Mouse (Mus musculus) brown adipose tissue, adult 24 weeks (tissue): Measurements from ENCODE around the gene Atxn2l. TPM values are rescaled to one million over a fixed set of nuclear protein-coding genes. Genes with fewer than 3 reads are reported as not detected.

Experiments
- H3K27ac ChIP-seq: fragments of 200-500 bp; replicated peaks from 2 replicates; pipeline ENCODE4 v1.5.1; 2012; ENCODE audit warnings: low read depth, mild to moderate bottlenecking, low read length
- H3K4me1 ChIP-seq: fragments of 200-500 bp; 2 replicates; pipeline ENCODE4 v1.6.1; 2012; ENCODE audit warnings: low read length, mixed read lengths; ENCODE audit not compliant: control insufficient read depth, insufficient read depth, insufficient read length
- H3K4me3 ChIP-seq: fragments of 200-500 bp; 2 replicates; pipeline ENCODE4 v1.5.1; 2012; ENCODE audit warnings: low read depth, mild to moderate bottlenecking, low read length, moderate library complexity; ENCODE audit not compliant: insufficient read depth
- polyA plus RNA-seq: library from polyadenylated mRNA; stranded (reverse); fragments of >200 nt; gene quantifications from 2 replicates; pipeline ENCODE4 v1.2.4, GENCODE M21; 2012; ENCODE audit not compliant: missing spikeins, insufficient read depth, insufficient read length

Atxn2l gene
- polyA plus RNA-seq, result 21.4 and 27.7 TPM in 2 replicates

- H3K4me1 ChIP-seq, result no peaks in the 10 kb centered on the region
- H3K27ac ChIP-seq, result peak within 1 kb of the TSS; percentile 82
- peak within 1 kb of the TSS; percentile 84 for H3K4me3 ChIP-seq
These were observed at the start of gene Atxn2l for GRCm38 (mm10) chr7:126503273-126503878. Gene Atxn2l, minus strand, starts transcription at chr7:126503437.

- no peak overlapping the region for H3K27ac ChIP-seq
- no peaks in the 10 kb centered on the region for H3K4me1 ChIP-seq
- H3K4me3 ChIP-seq, result no peak overlapping the region
These were observed 42.4 kb upstream of the Atxn2l start for GRCm38 (mm10) chr7:126545631-126546030.

GRCm38 (mm10) chr7:126541661-126542060, 38.4 kb upstream of the Atxn2l start:
- H3K4me1 ChIP-seq, result no peaks in the 10 kb centered on the region
- no peak overlapping the region for H3K4me3 ChIP-seq
- no peak overlapping the region for H3K27ac ChIP-seq

- Histone ChIP-seq H3K27ac (no peak overlapping the region), H3K4me1 (no peaks in the 10 kb centered on the region)
These were observed 34.8 kb upstream of the Atxn2l start for GRCm38 (mm10) chr7:126537820-126538585.

GRCm38 (mm10) chr7:126536466-126536865, 33.2 kb upstream of the Atxn2l start:
- no peak overlapping the region for H3K27ac ChIP-seq
- H3K4me3 ChIP-seq, result no peak overlapping the region

More at GRCm38 (mm10) chr7:126537820-126538585, 34.8 kb upstream of the Atxn2l start:
- H3K4me3 ChIP-seq, result no peak overlapping the region

GRCm38 (mm10) chr7:126535766-126536165, 32.5 kb upstream of the Atxn2l start:
- H3K4me3 ChIP-seq, result peak overlapping the region; percentile 58
- H3K4me1 ChIP-seq, result no peaks in the 10 kb centered on the region

More at GRCm38 (mm10) chr7:126536466-126536865, 33.2 kb upstream of the Atxn2l start:
- H3K4me1 ChIP-seq, result no peaks in the 10 kb centered on the region

GRCm38 (mm10) chr7:126533434-126533833, 30.2 kb upstream of the Atxn2l start:
- no peak overlapping the region for H3K27ac ChIP-seq
- H3K4me1 ChIP-seq, result no peaks in the 10 kb centered on the region
- H3K4me3 ChIP-seq, result no peak overlapping the region

More at GRCm38 (mm10) chr7:126535766-126536165, 32.5 kb upstream of the Atxn2l start:
- no peak overlapping the region for H3K27ac ChIP-seq

- H3K27ac ChIP-seq, result no peak overlapping the region
- peak overlapping the region; percentile 14; the same call in 1 of the 2 replicates for H3K4me3 ChIP-seq
- H3K4me1 ChIP-seq, result no peaks in the 10 kb centered on the region
These were observed 24.9 kb upstream of the Atxn2l start for GRCm38 (mm10) chr7:126528166-126528577.

GRCm38 (mm10) chr7:126523316-126523715, 20.1 kb upstream of the Atxn2l start:
- Histone ChIP-seq H3K4me3 (no peak overlapping the region), H3K4me1 (no peaks in the 10 kb centered on the region), H3K27ac (no peak overlapping the region)

- H3K27ac ChIP-seq, result no peak overlapping the region
- no peak overlapping the region for H3K4me3 ChIP-seq
- H3K4me1 ChIP-seq, result no peaks in the 10 kb centered on the region
These were observed 16.3 kb upstream of the Atxn2l start for GRCm38 (mm10) chr7:126519513-126519912.

GRCm38 (mm10) chr7:126518261-126518941, 15.2 kb upstream of the Atxn2l start:
- H3K27ac ChIP-seq, result no peak overlapping the region
- no peaks in the 10 kb centered on the region for H3K4me1 ChIP-seq
- H3K4me3 ChIP-seq, result no peak overlapping the region

GRCm38 (mm10) chr7:126511287-126511686, 8.1 kb upstream of the Atxn2l start:
- H3K27ac ChIP-seq, result no peak overlapping the region
- no peaks in the 10 kb centered on the region for H3K4me1 ChIP-seq
- H3K4me3 ChIP-seq, result no peak overlapping the region

- Histone ChIP-seq H3K27ac (no peak overlapping the region), H3K4me3 (no peak overlapping the region), H3K4me1 (no peaks in the 10 kb centered on the region)
These were observed 4.0 kb upstream of the Atxn2l start for GRCm38 (mm10) chr7:126507126-126507778.

- Histone ChIP-seq H3K27ac (no peak overlapping the region), H3K4me3 (no peak overlapping the region), H3K4me1 (no peaks in the 10 kb centered on the region)
These were observed 1.7 kb upstream of the Atxn2l start for GRCm38 (mm10) chr7:126504913-126505312.

GRCm38 (mm10) chr7:126502751-126503150, 486 bp downstream of the Atxn2l start:
- H3K4me1 ChIP-seq, result no peaks in the 10 kb centered on the region
- H3K27ac ChIP-seq, result peak overlapping the region; percentile 82
- H3K4me3 ChIP-seq, result peak overlapping the region; percentile 84
